Mouse (Mus musculus) kidney, postnatal 10 days (tissue): ENCODE measurements around the gene Nrcam.

Experiments
- DNase-seq: peaks from one replicate; pipeline ENCODE4 v3.0.0; 2021; ENCODE audit warnings: mixed read lengths

Nrcam gene

DNA sequence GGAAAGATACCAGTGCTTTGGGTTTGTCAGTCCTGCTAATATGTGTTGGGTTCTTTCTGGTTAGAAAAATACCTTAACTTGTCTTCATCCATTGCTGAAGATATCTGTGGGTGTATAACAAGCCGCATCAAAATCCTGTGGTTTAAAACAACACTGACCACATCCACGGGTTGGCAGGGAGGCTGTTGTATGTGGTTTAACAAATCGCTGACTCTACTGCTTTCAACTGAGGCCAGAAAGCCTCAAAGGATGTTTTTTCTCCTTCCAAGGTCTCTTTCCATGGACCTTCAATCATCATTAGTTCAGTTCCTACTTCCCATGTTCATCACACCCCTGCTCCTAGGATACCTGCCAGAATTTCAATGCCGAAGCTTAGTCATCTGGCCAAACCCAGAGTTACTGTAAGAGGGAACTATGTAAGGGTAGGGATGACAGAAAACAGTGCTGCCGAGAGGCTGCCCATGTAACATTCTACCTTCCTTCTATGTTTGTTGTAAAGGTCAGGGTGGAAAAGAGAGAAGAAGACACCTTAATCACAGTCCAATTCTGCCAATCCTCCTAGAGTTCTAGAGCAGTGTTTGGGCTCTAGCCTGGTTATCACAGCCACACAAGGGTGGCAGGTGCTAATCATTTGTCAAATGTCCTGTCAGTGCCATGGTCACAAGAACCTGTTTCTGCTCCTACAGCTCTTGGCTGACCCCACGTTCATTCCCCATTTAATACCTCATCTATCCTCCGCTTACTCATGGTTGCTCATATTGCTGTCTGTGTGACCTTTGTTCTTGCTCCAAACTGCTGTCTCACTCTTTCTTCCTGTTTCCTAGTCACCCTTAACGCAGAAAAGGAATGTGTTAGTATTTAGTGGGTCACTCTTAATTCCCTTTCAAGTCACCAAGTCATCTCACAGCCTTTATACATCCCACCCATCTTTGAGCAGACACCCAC, 196.2 kb downstream of the Nrcam start:
- DNase-seq: no peak

DNA sequence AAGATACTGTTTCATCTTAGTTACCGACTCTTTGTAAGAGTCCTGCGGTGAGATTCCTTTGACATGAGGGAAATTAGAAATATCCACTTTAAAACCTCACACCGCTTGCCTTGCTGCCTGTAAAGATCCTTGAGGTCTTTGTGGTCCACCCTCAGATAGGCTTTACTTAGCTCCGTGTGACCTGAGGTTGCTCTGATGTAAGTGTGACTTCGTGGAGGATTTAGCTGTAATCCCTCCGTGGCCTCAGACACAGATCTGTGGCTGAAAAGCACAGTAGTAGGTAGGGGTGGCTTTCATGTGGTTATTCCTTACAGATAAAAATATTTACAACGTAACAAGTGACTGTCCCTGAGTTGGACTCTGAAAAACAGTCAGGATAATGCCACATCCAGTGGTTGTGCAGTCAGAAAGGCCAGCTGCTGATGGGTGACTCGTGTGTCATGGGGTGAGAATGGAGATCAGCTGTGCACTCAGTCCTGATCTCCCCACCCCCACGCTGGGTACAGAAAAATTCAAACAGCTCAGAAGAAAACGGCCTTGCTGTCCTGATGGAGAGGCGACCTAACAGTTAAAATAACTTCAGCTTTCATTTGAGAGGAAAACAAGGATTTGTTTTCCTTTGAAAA, 199.8 kb downstream of the Nrcam start:
- DNase-seq: no peak

DNA sequence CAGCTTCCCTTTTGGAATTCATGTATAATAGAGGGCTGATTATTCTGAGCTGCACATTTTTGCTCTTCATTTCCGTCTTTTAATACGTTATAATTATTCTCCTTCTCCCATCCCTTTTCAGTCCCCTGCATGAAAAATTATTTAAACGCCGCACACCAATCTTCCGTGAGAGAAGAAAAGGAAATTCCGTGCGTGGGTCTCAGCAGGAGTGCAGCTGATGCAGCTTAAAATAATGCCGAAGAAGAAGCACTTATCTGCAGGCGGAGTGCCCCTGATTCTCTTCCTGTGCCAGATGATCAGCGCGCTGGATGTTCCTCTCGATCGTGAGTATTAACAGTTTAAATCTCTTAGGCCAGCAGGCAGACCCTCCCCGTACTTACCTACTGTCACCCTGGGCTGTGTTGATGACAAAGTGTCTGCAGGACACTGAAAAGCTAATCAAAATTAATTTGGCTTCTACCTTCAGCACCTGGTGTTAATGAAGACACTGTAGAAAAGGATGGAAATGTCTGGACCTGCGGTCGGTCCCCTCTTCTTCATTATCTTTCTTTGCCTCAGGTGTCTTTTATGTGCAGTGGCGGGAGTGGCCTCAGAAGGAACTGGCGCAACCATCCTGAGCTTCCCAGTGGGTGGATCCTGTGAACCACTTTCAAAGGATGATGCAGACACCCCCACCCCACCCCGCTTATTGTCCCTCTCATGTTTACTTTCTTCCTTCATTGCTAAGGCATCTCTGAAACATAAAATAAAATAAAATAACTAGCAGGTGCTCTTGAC, 203.8 kb downstream of the Nrcam start:
- no peak for DNase-seq

DNA sequence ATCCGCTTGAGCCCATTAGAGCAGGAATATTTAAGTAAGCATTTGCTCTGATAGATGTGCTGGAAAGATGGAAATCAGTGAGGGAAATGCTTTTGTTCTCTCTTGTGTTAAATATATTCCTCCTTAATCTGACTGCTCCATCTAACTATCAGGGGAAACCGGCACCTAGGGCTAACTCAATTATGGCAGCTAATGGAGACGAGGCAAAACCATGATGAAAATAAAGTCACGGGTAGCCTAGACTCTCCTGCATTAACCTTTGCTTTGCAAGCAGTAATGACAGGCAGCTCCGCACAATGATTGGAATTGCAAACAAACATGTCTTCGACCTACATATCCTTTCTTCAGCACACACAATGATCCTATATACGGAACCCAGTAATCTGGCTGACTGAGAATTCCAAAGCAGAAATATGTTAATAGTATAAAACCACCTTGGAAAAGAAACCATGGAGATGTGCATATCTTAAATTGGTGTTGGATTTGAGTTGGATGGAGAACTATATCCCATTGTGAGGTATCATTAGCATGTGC, 205.5 kb downstream of the Nrcam start:
- no peak for DNase-seq

DNA sequence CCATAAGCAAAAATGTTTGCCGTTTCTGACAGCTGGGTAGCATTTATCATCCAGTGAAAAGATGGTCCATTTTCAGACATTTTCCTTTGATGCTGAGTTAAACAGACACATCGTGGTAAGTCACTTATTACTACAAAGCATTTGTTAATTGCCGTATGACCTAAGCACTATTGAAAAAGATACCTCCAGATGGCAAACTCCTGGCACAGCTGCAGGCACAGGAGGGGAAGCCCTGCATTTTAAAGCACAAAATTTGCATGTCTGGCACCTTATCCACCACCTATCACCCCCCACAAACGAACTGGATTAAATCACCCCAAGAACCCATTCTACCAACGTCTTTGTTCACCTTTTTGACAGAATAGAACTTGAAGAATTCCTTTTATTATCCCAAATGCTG, 206.9 kb downstream of the Nrcam start:
- DNase-seq: no peak

DNA sequence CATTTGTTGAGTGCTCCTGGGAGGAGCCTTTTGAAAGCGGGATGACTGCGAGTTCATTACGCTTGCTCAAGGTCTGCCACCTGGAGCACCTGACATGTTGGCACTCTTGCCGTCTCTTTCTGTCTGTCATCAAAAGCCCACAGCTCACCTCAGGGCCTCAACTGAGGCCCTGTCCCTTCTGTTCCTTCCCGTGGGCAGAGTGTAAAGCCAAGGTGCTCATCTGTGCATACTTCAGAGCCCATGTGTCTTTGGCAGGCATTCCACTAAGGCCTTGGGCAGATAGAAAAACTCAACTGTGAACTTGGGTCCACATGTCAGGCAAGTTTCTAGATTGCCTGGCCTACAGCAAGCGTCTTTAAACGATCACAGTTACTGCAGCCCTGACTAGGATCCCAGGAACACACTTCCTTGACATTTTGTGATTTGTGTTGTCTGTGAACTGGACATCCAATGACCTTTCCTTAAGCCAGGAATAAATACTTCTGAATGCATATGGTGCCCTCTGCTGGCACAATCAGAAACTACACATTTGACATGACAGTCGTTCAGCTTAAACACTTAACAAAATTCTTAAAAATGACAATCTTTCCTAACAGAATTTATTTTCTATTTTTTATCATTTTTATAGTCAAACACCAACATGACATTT, 219.2 kb downstream of the Nrcam start:
- DNase-seq: peak; percentile 89

DNA sequence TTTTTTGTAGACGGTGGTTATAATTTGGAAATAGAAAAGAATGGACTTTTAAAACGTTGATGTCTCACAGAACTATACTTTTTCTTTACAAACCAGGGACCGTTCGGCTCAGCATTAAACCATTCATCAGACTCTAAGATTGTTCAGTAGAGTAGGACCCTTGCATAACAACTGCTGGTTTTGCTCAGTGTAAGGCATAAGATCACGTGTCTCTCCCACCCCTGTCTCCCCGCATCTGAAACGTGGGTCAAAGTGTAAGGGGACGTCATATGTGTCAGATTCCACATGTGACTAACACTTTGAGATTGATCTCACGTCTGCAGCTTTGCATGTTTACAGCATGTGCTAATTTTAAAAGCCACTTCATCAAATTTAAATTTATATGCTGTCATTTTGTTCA, 219.8 kb downstream of the Nrcam start:
- DNase-seq: no peak

DNA sequence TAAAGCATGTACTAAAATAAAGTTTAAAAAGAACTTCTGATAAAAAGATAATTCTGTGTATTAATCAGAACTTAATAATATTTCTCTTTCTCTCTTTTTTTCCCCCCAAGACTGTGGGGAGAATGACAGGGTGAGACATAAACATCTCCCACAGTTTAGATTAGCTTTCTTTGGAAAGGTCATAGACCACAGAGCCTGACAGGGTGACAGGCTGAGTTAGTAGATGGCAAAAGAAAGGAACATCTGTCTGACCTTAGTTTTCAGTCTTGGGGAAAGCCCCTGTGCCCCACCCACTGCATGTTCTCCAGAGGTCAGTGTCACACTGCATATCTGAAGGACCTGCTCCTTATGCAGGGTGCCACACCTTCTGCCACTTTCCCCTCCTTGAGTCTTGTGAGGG, 222.9 kb downstream of the Nrcam start:
- no peak for DNase-seq

DNA sequence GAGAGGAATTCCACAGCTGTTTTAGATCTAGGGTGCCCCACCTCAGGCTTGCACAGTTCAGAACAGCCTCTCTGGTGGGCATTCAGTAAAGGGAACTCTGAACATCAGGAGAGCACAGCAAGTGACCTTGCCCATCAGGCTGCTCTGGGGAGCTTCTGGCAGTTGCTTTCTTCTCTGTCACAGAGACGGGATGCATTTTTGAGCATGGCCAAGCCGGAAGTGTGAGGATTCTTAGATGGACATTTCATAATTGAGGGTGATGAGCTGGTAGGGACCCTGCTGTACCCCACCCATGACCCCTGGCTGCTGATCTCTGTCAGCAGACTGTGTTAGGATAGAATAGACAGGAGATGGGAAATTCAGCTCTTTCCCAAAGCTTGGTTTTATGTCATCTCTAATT, 225.4 kb downstream of the Nrcam start:
- no peak for DNase-seq

DNA sequence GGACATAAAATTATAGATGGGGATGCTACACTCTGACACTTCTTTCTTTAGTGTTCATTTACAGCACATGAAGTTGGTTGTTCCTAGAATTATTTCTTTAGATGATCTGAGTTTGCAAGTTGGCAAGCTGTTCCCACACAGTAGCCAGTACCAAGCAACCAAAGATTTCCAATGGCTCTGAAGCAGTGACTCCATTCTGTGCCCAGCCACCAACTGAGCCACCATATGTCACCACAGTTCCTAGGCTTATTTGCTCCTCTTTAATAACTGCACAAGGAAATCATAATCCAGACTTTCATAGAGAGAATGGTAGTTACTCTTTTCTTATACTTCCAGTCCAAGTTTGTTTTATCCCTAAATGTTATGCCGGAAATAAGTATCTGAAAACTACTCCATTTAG, 226.1 kb downstream of the Nrcam start:
- DNase-seq: no peak

DNA sequence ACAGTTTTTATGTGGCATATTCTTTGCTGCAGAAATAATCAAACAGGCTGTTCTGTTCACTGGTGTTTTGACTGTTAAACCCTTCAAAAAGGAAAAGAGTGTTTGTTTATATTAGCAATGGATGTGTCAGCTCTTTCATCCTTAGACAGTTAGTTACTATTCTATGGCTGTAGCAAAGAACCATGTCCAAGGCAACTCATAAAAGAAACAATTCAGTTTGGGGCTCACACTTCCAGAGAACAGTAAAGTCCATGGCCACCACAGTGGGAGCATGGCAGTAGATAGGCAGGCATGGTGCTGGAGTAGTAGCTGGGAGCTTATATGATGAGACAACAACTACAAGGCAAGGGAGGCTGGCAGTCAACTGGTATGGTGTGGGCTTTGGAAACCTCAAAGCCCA, 231.3 kb downstream of the Nrcam start:
- DNase-seq: no peak

DNA sequence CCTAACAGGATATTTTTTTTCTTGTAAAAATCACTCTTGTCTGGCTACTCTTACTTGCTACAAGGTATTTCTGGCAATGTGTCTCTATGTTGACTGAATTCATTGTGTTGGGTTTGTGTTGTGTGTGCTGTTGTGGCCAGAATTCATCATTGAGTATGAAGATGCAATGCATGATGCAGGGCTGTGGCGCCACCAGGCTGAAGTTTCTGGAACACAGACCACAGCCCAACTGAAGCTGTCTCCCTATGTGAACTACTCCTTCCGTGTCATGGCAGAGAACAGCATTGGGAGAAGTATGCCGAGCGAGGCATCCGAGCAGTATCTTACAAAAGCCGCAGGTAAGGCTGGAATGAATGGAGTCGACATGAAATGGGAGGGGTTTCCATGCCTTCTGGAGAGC, 241.4 kb downstream of the Nrcam start:
- no peak for DNase-seq

DNA sequence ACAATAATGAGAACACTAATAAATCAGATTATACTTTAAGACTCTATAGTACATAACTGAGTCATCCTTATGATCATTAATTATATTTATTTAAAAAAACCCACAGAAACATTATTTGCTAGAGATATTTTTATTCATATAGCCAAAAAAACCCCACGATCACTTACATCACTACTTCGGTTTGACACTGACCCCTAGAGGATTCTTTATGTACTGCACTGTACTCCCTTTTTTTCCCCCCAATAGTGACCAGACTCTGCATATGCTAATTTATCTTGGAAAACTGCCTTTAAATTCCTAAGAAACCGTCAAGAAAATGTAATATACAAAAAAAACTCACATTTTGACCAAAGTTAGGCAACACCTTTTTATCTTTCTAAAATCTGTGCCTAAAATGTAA, 244.0 kb downstream of the Nrcam start:
- DNase-seq: no peak

DNA sequence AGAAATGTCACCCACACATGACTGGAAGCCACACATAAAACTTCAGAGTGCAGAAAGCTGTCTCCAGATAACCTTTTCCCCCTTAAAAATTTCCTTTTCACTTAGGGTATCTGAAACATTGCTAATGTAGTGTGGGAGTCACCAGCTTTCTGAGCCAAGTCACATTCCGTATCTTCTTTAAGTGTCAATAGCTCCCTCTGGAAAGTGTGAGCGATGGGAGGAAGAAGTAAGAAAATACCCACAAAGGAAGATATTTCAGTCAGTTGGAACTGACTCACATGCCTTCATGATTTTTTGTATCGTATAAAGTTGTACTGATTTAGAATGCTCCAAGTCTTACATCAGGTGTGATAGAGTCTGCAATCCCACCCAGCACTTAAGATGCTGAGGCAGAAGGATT, 245.5 kb downstream of the Nrcam start:
- no peak for DNase-seq

DNA sequence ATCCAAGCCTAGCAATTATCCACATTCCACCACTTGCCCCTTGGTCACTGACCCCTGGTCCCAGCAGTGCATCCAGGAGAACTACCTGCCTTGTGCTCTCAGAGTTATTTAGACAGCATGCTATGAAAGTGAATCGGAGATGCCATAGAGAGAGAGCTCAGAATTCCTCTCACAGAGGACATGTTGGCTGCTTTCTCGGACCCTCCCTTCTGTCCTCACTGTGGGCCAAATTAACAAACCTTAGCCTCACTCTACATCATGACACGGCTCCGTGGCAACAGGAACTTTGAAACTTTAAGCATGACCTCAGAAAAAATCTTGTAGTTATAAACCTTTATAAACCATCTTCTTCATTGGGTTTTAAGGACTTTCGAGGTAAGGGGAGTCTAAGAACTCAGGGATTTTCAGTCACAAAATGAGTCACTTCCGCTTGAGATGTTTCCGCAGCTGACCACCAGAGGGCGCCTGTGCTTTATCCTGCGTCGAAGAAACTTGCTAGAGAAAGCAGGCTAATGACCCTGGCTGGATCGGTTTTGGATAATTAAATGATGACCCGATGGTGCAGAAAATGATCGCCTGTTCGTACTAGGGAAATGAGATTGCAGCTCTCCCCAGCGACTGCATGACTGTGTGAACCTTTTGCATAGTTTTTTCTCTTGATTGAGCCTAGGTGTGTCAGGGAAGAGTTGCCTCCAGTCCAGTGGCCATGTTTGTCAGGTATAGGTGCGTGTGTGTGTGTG, 272.9 kb downstream of the Nrcam start:
- peak; percentile 81 for DNase-seq

DNA sequence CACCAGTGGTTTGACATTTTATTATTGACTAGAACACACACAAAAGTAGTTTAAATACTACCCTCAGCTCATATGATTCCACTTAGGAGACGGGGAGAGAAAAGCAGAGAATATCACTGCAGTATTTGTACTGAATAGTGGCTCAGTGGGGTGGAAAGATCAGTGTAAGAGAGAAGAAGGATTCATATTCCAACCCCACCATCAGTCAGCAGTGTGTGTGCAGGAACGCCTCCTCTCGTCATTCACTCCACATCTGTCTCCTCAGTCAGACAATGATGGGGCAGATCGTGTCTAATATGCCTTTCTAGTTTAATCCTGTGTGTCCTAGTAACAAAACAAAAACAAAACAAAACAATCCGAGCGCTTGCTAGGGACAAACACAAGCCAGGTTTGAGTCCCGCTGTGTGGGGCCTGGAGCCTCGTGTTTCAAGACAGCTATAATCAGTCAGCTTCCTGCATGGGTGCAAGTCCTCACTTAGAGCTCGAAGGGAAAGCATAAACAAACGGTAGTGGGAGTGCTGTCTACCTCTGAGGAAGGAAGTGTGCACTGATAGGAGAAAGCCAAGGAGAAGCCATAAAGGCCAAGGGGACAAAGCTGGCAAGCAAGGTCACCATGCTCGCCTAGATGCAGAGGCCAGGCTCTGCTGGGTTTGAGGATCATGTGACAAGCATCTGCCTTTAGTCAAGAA, 273.7 kb downstream of the Nrcam start:
- no peak for DNase-seq

DNA sequence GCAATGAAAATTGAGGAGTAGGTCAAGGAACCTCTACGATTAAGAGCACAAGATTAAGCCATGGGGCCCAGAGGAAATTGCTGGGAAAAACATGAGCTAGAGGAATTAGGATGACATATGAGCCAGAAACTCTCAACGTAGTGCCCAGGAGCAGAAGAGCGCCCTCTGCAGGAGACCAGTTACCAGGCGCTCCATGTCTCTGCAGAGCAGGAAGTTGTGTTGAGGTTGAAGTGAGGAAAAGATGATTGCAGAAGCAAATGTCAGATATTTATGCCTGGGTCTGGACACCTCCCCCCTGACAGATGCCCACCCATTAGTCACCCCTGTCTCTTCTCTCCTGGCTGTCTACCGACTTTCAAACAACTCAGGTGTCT, 274.3 kb downstream of the Nrcam start:
- no peak for DNase-seq

DNA sequence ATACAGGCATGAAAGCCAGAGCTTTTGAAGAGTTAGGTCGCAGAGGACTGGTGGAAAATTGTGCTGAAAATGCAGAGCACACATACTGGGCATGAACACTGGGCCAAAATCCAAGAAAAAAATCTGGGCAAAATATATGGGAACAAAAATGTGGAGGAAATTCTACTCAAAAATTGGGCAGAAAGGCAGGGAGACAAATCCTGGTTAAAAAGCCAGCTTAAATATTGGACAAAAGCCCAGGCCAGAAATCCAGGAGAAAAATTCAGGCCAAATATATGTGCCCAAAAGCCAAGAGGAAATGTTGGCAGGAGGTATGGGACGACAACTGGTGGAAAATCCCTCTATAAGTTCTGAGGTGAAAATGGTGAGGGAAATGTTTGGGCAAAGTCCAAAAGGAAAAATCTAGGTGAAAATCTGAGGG, 288.3 kb downstream of the Nrcam start:
- DNase-seq: no peak

DNA sequence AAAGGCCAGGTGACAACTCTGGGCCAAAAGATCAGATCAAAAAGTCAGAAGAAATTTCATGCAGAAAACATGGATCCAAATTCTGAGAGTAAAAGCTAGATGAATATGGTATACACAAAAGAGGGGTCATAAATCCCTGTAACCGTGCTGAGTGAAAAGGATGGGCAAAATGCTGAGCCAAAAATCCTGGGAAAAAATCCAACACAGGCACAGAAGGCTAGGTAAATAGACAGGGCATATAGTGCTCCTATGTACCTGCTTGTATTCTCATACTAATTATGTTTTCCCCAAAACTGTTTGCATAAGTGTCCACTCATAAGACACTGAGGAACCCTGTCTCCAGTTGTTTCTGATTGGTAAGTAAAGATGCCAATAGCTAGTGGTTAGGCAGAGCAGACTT, 288.8 kb downstream of the Nrcam start:
- no peak for DNase-seq

DNA sequence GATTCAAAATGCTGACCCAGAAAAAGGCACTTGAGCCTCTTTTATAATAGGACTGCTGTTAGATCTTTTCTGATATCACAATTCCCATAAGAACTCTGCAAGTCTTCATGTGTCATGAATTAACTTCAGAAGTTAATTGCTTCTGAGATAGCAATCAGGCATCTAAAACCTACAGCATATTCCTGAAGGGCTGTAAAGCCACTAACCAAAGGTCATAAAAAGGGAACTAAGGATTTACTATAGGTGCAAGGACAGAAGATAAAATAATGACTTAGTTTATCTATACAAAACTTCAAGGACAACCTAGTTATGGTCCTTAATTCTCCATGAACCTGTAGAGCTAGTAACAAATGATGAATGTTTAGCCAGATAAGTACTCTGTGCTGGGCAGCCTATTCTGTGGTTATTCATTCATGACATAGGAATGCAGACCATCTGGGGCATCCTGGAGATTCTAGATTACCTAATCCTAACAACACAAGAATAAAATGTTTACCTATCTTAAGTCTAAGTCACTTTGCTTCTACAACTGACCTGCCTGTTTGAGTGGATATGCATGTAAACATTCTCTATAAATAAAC, 310.7 kb downstream of the Nrcam start:
- no peak for DNase-seq

DNA sequence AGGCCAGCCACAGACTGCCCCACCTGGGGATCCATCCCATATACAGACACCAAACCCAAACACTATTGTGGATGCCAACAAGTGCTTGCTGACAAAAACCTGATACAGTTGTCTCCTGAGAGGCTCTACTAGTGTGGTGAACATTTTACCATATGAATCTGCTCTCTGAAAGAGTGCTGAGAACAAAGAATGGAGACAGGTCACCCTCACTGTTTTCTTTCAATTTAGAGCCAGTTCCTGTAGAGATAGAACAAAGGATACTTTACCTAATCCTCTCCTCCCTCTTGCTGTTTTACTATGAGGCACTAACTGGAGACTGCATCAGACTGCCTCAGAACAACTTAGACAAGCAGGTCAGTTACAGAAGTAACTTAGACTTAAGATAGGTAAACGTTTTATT, 311.9 kb downstream of the Nrcam start:
- DNase-seq: no peak
